Mouse (Mus musculus) gastrocnemius, adult 8-10 months (tissue): ENCODE data around the gene Plekhg1. TPM values are rescaled to one million over a fixed set of nuclear protein-coding genes. Genes with fewer than 3 reads are reported as not detected.

Source experiments
- DNase-seq, 2 experiments: peaks; one replicate each; pipeline ENCODE4 v3.0.0; 2022; ENCODE audit warnings: low spot score in 2 of 2
- total RNA-seq, 4 experiments: library from RNA; stranded (reverse); gene quantifications; 2 replicates each; pipeline ENCODE4 v1.2.4; 2022

Plekhg1 gene
- total RNA-seq, 4 experiments from 2014 or later, result 1.2 to 2.5 (median 1.6) TPM

DNA sequence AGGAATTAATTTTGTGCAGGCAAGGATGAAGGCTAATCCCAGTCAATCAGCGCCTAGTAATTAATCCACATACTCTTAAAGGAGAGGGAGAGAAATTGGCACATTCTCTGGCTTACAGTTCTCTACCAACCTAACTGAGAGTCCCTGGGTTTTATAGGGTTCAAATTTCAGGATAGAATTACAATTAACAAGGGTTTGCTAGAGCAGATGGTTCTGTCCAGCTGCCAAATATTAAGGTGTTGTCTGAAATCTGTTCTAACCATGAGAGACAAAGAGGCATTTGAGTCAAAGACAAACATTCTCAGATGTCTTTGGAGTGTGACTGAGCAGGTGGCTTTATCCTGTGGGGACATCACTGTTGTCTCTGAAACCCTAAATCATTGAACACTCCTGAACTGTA lies 87.2 kb downstream of the Plekhg1 start:
- no peak for DNase-seq

DNA sequence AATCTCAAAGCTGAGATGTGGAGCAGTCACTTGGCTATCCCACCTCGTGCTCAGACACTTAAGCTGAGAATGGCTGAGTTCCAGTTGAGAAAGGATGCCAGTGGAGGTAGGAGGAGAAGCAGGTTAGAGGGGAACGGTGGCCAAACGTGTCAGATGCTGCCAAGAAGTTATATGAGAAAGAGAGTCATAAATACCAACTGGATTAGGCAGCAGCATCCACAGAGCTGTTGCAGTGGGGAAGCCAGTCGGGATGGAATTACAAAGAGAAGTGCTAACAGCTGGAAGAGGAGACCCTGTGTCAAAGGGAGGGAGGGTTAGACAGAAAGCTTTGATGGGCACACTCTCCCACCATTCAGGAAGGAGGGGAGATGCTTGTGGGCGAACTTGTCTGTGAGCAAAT lies 89.3 kb downstream of the Plekhg1 start:
- DNase-seq, result peak; percentile 28 to 68

DNA sequence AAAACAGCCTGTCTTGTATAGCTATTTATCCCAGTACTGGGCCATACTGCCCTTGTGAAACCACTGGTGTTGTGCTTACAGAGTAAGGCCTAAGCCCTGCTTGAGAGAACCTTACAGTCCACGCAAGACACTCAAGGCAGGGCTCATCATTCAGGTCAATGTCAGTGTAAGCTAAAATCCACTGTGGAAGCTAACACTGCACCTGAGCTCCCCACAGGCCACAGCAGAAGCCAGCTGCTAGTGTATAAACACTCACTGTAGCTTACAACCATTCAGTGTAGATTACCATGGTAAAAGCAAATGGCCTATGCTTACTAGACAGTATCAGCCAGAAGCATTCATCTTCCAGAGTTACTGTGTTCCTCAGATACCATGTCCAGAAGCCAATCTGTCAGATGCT lies 90.5 kb downstream of the Plekhg1 start:
- DNase-seq, result no peak

DNA sequence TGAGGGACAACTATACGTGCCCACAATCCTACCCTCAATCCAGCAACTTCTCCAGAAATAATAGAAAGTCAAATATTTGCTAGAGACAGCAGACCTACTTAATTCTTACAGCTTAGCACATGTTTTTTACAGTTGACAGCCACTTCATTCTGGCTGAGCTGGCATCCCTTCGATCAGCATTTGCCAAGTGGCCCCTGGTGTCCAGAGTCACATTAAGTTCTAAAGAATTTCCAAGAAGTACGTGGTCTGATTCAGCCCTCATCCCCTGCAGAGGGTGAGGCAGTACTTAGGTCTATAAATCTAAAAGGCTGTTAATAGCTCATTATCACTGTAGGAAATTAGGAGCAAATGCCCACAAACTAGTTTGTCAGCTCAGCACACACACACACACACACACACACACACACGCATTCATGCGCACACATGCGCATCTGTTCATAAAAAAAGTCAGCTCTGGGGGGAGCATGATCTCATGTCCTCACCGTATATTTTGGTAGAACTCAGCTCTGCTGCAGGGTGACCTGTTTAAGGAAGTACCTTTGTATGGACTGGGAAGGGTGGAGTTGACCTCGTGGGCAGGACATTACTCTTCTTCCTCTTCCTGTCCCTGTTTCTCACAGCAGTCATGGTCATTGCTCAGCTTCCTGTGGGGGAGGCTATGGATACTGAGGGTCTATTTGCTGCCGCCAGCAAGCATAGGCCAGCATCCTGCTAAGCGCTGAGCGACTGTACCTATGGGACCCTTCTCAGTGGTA lies 91.6 kb downstream of the Plekhg1 start:
- DNase-seq, result no peak

DNA sequence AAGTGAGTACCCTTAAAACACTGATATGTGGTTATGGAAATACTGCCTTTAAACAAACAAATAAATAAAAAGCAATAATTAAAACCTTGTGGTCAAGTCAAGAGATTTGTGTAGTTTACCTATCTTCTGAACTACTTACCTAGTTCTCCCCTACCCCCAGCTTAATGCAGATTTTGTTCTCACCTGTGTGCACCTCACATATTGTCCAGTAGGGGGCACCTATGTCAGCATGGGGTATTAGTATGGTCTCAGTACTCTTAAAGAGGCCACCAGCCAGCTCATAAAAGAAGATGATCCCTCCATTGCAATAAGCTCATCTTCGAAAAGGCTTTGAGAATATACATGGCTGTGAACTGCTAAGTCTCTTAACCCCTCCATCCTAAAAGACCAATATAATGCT lies 93.9 kb downstream of the Plekhg1 start:
- no peak for DNase-seq

DNA sequence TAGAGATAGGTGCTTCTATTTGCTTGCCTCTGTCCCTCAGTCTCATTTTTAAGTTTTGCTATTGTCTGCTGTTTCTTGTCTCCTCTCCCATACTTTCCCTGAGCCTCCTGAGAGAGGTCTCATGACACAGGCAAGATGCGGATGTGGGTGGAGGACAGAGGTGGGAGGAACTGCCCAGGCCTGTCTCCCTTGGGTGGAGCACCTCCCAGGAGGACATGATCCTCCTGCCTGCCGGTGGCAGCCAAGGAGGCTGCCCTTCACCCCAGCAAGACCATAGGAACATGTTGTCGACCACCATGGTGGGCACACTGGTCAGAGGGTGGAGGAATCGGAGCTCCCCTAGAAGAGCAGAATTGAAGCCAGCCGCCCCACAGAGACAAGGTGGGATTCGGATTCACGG lies 94.5 kb downstream of the Plekhg1 start:
- DNase-seq, result no peak

DNA sequence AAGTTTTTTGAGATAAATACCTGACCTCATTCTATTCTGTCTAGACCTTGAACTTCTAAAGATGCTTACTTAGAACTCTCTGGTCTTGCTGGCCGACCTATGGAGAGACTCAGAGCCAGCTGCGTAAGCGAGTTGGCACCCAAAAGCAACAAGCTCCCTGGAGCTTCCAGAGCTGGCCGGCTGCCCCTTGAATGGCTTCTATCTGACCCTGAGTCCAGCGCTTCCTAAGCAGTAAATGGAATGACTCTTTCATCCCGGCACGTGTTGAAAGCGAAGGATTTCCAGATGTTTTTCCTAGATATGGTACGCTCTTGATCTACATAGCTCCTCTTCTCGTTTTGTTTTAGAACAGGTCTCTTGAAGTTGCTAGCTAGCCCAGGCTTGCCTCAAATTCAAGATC lies 95.5 kb downstream of the Plekhg1 start:
- DNase-seq, result peak; percentile 29 to 33

DNA sequence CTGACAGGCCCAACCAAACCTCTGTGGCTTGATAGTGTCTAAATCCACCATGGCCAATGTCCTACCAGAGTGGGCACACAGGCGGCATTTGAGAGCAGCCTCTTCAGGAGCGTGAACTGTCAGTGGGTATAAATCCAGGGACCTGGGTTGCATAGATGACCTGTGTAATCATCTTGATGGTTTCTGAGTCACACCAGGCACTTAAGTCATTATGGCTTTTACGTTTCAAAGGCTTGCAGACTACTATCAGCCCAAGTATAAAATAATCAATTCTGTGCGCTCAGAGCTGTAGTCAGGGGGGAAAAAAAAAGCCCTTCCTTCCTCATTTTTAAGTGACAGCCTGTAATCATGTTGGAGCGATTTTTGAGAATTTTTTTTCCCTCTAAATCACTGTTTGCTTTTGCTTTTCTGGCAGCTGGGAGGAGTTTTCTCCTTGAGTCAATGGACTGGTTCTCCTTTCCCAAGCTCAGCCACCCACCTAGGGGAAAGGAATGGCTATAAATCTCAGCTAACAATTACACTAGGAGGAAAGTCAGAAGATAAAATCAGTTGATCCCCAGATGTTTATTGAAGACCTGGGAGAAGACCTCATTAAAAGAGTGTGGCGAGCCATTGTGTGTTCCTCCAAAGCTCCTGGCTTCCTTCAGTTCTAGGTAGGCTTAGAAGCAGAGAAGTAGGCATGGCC lies 99.7 kb downstream of the Plekhg1 start:
- no peak for DNase-seq

DNA sequence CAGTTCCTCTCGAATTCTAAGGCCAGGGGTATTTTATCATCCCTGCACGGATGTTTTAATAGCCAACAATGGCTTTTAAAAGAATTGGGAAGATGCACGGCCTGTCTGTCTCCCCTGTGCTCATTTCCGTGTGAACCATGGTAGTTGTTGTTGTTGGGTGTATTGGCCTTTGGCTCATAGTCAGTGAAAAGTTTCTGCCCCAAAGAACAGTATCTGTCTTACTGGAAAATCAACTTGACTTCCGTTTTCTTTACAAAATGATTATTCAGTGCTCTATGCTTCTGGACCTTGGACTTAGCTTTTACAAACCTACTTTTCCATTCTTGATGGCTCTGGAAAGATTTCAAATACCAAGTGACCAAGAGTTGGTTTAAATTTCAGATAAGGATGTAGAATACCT lies 104.3 kb downstream of the Plekhg1 start:
- no peak for DNase-seq

DNA sequence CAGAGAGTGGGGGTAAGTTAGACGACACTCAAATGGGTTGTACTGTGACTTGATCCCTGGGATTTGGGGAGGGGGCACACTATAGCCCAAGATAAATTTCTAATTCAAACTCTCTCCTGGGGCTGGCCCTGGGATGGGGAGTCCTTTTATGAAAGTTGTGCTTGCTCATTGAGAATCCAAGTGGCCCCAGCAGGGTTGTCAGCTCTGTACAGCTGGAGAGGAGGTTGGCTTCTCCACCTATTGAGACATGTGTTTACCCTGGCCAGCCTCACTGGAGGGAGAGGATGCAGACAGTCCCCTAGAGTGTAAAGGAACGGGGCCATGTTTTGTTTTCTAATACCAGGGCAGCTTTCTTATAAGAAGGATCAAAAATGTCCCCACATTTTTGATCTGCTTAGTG lies 106.9 kb downstream of the Plekhg1 start:
- DNase-seq, result no peak

DNA sequence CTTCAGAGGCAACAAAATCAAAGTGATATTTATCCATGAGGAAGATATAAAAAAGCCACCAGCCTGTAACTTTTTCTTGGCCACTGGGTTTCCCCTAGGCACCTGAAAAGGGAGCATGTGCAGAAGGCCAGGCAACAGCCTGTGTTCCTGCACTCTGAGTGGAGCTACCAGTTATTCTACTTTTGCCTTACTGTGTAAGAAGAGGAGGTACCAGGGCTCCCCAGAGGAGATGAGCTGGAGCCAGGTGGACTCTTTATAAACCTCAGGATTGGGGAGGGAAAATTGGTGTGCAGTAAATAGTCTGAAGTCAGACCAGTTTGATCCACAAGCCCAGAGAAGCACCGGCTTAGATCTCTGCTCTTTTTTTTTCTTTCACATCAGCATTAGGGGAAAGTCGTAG lies 111.3 kb downstream of the Plekhg1 start:
- no peak for DNase-seq

DNA sequence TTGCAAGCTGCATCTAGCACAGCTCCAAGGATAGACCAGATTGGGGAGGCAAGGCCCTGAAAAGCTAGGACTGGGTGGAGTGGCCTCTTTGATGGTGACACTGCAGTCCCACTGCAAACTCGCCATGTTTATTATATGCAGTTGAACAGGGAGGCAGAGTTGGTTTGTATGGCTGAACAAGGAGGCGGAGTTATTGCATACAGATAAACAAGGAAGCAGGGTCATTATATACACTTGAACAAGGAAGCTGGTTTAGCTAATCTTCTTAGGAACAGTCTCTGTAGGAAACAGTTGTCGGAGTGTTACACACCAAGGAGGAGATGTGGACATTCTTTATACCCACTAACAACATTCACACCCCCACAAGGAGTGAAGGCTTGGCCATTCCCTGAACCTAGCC lies 112.6 kb downstream of the Plekhg1 start:
- no peak for DNase-seq

DNA sequence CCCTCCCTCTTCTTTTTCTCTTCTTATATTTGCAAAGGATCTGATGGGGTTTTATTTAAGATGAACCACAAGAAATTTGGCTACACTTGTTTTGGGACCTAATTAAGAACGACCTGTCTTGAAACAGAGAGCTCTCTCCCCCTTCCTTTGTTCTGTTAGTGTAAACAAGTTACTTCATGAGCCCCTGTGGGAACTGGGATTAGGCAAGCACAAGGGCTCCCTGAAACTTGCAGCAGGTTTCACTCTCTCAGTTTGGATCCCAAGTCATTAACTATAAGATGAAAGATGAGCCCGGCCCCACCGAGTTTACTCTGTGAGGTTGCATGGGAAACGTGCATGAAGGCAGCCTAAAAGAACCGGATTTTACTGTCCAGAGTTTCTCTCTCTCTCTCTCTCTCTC lies 117.7 kb downstream of the Plekhg1 start:
- no peak for DNase-seq

DNA sequence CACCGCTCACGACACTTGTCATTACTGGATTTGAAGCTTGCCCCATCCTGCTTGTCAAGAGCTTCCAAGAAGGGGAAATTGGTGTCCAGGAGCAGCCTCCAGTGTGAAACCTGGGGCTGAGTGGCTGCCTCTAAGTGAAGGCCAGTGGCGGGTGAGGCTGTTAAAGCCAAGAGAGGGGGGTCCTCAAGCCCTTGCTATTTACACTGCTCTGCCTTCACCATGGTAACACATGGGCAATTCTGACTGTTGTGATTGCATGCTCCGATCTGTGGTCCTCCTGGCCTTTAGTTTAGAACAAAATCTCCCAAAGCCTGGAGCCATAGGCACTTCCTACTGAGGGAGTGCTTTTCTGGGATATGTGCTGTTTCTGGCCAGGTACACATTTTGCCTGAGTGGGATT lies 118.3 kb downstream of the Plekhg1 start:
- DNase-seq, result no peak

DNA sequence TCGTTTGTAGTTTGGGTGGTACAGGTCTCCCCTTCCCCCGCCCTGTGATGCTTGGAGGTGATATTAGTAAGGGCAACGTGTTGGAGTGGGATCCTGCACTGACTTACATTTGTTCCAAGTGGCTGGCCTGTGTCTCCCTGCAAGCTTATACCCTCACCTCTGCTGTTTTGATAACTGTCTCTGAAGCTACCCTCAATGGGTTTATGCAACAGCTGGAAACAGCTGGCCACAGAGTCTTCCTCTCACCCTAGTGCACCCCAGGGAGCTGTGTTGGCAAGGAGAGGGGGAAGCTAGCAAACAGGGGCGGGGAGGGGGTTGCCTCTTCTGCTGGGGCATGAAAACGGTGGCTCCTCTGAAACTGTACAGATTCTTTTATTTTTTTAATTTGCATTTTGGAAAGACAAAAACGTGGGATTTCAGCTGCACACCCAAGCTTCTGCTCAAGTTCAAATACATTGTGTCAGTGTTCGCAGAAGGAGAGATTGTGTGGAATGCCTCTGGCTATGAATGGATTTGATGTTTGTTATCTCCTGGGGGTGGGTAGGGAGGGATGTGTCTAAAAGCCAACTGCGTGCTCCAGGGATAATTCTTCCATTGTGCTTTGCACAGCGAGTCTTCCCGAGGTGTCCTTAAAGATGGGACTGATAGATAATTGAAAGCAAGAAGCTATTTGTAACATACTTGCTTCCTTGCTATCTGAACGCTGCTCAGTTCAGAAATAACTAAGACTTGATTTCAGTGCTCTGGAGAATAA lies 119.0 kb downstream of the Plekhg1 start:
- DNase-seq, result no peak

DNA sequence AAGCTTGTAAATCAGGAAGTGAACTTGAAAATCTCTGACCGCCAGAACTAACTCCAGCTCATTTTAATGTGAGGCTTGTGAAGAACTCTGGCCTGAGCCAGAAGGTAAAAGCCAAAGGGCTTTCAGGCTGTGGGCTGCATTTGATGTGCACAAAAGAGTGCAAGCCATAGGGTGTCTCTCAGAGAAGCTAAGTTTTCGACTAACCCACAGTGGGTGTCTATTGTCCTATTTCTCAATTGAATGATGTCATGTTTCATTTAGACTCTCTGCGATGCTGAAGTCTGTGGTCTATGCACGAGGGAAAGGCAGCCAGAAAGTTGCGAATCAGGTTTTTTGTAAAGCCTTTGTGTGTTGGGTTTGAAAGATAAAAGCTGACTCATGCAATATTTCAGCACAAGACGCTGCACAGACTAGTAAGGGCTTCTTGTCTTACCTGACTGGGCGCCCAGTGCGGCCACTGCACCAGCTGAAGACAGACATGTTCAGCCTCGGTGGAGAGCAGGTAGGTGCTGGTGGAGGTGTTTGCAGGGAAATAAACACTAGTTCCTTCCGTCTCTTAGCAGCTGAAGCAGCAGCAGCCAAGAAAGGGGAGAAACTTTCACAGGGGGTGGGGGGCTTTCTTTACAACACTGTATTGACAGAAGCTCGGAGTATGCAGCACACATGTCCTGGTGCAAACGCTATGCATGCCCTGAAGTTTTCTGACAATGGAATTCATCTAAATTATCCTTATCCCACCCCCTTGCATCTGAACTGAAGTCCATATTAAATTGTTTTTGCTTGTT lies 123.4 kb downstream of the Plekhg1 start:
- DNase-seq, result no peak

DNA sequence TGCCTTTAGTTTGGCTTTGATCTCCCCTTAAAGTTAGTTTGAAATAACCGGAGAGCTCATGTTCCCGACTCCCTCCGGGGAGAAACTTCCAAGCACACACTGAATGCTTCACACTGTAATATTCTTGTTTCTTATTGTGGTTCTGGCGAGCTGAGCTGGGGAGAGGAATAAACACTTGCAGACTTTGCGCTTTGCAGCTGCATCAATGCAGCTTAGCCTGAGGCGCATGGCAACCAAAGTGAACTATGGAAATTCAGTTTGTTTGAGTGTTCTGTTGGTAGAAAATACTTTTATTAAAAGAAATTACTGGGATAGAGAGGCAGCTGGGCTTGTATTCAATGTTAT lies 124.0 kb downstream of the Plekhg1 start:
- no peak for DNase-seq

DNA sequence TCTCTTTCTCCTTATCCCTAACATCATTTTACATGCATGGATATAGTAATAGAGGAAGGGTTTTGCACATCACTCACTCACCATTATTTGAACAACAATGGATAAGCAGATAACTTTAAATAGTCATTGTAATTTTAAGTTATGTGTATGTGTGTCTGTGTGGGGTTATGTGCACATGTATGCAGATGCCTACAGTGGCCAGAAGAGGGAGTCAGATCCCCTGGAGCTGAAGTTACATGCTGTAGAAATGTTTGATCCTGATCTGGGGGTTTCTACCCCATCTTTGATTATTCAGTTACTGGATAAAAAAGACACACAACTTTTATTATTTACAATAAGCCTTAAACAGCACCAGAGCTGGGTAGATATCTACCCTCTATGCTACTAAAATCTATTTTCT lies 127.1 kb downstream of the Plekhg1 start:
- DNase-seq, result no peak

DNA sequence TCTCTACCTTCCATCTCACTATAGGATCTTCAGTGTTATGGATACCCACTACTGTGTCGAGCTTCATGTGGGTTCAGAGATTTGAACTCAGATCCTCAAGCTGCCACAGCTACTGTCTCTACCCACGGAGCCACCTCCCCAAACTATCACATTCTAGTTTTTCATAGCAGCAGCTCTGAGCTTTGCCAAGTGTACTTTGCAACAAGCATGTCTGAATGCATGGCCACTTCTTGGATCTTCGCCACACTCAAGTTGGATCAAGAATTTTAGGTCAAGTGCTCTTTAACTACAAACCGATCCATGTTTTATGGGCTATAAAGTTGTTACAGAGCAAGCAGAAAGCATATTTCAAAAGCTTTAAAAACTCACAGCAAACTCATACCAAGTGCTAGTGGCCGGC lies 130.7 kb downstream of the Plekhg1 start:
- DNase-seq, result no peak

DNA sequence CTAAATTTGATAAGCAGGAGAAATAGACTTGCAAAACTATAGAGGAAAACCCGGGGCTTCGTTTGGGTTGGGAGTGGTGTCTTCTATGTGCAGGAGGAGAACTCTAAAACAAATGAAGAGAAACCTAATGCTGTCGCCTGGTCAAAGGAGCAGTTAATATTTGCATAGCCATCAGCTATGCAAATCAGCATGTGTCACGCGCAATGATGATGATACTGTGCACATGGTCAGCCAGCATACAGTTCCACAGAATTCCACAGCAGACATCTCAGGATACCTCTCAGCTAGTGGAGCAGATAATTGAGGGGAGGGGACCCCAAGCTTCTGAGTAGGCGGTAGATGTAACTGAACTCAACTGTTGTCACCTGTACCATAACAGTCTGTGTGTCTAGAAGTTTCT lies 133.3 kb downstream of the Plekhg1 start:
- DNase-seq, result no peak

DNA sequence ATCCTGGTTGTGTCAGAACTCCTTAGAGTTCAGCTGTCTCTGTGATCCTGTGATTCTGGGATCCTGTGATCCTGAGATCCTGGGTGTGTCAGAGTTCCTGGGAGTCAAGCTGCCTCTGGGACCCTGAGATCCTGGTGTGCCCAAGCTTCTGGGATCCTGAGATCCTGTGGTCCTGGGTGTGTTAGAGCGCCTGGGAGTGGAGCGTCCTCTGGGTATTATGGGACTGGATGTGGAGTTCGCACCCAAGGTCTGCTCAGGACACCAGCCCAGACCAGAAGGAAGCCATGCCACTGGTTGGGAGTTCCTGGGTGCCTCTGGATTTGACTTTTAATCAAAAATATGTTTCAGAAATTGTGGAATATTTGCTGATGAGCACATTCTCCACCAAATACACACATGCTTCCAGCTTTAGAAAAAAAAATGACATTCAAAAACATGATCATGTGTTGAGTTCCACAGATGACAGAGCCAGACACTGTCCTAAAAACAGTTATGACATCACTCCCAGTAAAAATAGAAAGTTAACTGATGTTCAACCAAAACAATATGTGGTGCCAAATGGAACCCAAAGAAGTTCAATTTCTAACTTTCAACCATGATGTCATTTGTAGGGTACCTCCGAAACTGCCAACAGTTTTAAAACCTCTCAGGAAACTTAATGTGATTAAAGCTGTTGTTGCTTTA lies 137.8 kb downstream of the Plekhg1 start:
- no peak for DNase-seq
